Mouse (Mus musculus): ENCODE results near the gene Actbl2. TPM values are rescaled to one million over a fixed set of nuclear protein-coding genes. Genes with fewer than 3 reads are reported as not detected.

Actbl2 gene
- polyA plus RNA-seq, 1 experiment from 2014 or later: not detected

GRCm38 (mm10) chr13:111300846-111301245 lies 46.0 kb downstream of the Actbl2 start:
- ATAC-seq (ENCODE audit: insufficient number of reproducible peaks, insufficient read depth, low FRiP score, low TSS enrichment, low read depth): no peak
- 89% methylated on average over 3 of the region's 3 CpGs for WGBS
- Histone ChIP-seq H3K4me2 (no peak overlapping the region), H3K4me3 (replicated peaks) (no peak overlapping the region), H3K9me3 (no peaks in the 10 kb centered on the region), H3K27ac (no peak overlapping the region), H3K4me1 (replicated peaks) (peaks cover 27% of the 10 kb centered on the region), H3K36me3 (no peaks in the 10 kb centered on the region), H3K27me3 (no peaks in the 10 kb centered on the region), H3K9ac (replicated peaks) (no peak overlapping the region)

- peaks cover 22% of the 10 kb centered on the region for H3K4me1 ChIP-seq (replicated peaks)
Observed at GRCm38 (mm10) chr13:111301431-111301830, 46.6 kb downstream of the Actbl2 start.

GRCm38 (mm10) chr13:111304194-111304593 lies 49.4 kb downstream of the Actbl2 start:
- Histone ChIP-seq H3K9me3 (no peaks in the 10 kb centered on the region), H3K9ac (replicated peaks) (no peak overlapping the region), H3K36me3 (no peaks in the 10 kb centered on the region), H3K27me3 (no peaks in the 10 kb centered on the region), H3K4me1 (replicated peaks) (peaks cover 15% of the 10 kb centered on the region), H3K4me3 (replicated peaks) (no peak overlapping the region), H3K27ac (no peak overlapping the region), H3K4me2 (no peak overlapping the region)
- no peak for ATAC-seq (ENCODE audit: insufficient number of reproducible peaks, insufficient read depth, low FRiP score, low TSS enrichment, low read depth)
- 80% methylated on average over 2 of the region's 2 CpGs for WGBS

More at GRCm38 (mm10) chr13:111301431-111301830, 46.6 kb downstream of the Actbl2 start:
- no peaks in the 10 kb centered on the region for H3K36me3 ChIP-seq
- no peaks in the 10 kb centered on the region for H3K9me3 ChIP-seq
- WGBS: 80% methylated on average over 2 of the region's 2 CpGs
- no peak overlapping the region for H3K4me3 ChIP-seq (replicated peaks)
- H3K27ac ChIP-seq: no peak overlapping the region
- no peak overlapping the region for H3K4me2 ChIP-seq
- ATAC-seq (ENCODE audit: insufficient number of reproducible peaks, insufficient read depth, low FRiP score, low TSS enrichment, low read depth): no peak
- H3K9ac ChIP-seq (replicated peaks): no peak overlapping the region
- no peaks in the 10 kb centered on the region for H3K27me3 ChIP-seq

GRCm38 (mm10) chr13:111304736-111305135 lies 49.9 kb downstream of the Actbl2 start:
- no peak for ATAC-seq (ENCODE audit: insufficient number of reproducible peaks, insufficient read depth, low FRiP score, low TSS enrichment, low read depth)
- H3K9me3 ChIP-seq: no peaks in the 10 kb centered on the region
- no peak overlapping the region for H3K9ac ChIP-seq (replicated peaks)
- no peak overlapping the region for H3K4me3 ChIP-seq (replicated peaks)
- no peak overlapping the region for H3K27ac ChIP-seq
- no peaks in the 10 kb centered on the region for H3K27me3 ChIP-seq
- H3K4me1 ChIP-seq (replicated peaks): peaks cover 10% of the 10 kb centered on the region
- no peak overlapping the region for H3K4me2 ChIP-seq
- H3K36me3 ChIP-seq: no peaks in the 10 kb centered on the region
- WGBS: 89% methylated on average over 5 of the region's 5 CpGs

Other genes with a start within 250 kb of the Actbl2 start
- gene Gpbp1, start 235.1 kb downstream of the Actbl2 start, polyA plus RNA-seq (2016; fragmentation: Nextera tagmentation; extraction: Ambion mirVana): 117 and 123 TPM in 2 replicates

All from limb, embryonic 12.5 days (tissue).